Mouse (Mus musculus): ENCODE results near the gene Ccdc6.

DNA sequence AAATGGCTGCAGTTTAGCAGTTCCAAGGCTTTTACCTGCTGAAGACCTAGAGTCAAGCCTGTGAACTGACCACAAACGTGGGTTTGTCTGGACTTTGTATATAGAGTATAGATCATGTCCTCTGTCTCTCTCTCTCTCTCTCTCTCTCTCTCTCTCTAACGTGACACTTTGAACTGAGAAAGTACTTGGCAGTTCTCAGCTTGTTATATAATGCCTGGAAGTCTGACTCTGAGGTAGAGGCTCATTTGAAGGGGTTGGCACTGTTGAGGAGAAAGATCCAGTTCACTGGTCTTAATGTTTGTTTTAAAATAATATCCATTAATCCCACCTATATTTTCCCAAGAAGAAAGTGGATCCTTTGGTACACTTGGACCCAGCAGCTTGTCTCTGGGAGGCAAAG lies 141.0 kb downstream of the Ccdc6 start:
- TF ChIP-seq CTCF (IDR thresholded peaks at IDR 0.05; ENCODE audit: low read depth, low read length) (no peak), GATA1 (IDR thresholded peaks at IDR 0.05; ENCODE audit: borderline replicate concordance, low read length) (no peak), POLR2AphosphoS5 (IDR thresholded peaks at IDR 0.05; ENCODE audit: insufficient replicate concordance, low read depth, low read length) (no peak)
